In genomic region chr6:91877885-91878651, GRCm38 (mm10) we compare ENCODE assay signal across 7 mouse cellular contexts. TPM values are rescaled to one million over a fixed set of nuclear protein-coding genes. Genes with fewer than 3 reads are reported as not detected.
DNase-seq lines count a peak whose midpoint lies in the region; ATAC-seq lines count a peak whose summit lies in the region.

TSS of gene Ccdc174 (plus strand) at chr6:91878053.

- peaks cover 4% of the 10 kb centered on the region for H3K36me3 ChIP-seq in embryonic facial prominence, embryonic 11.5 days (replicated peaks; ENCODE audit: control insufficient read depth, insufficient read depth, low read depth, low read length)
- H3K36me3 ChIP-seq in limb, embryonic 10.5 days: peaks cover 26% of the 10 kb centered on the region
- peaks cover 20% of the 10 kb centered on the region for H3K36me3 ChIP-seq in midbrain, embryonic 13.5 days

- no peak within 1 kb of the TSS for H3K27ac ChIP-seq in embryonic facial prominence, embryonic 11.5 days (replicated peaks; ENCODE audit: low read depth, low read length)
- peak within 1 kb of the TSS; percentile 84 for H3K27ac ChIP-seq in limb, embryonic 10.5 days
- peak within 1 kb of the TSS; percentile 87 for H3K27ac ChIP-seq in midbrain, embryonic 13.5 days

- peak; percentile 94 for DNase-seq in adrenal gland, postnatal 14 days
- peak; percentile 99 for DNase-seq in embryonic facial prominence, embryonic 11.5 days (ENCODE audit: low spot score)
- DNase-seq in kidney, adult 11 months: peak; percentile 94
- peak; percentile 95 for DNase-seq in limb, embryonic 10.5 days (ENCODE audit: low spot score)
- peak; percentile 85 for DNase-seq in spleen, adult 12 weeks (ENCODE audit: low spot score)

- peak; percentile 92 for ATAC-seq in embryonic facial prominence, embryonic 11.5 days (replicated peaks; ENCODE audit: insufficient number of reproducible peaks, low FRiP score, low TSS enrichment, low read depth)
- peak; percentile 99 for ATAC-seq in granulocyte monocyte progenitor cell, adult 5-6 weeks (replicated peaks; ENCODE audit: poor library complexity, severe bottlenecking)
- ATAC-seq in midbrain, embryonic 13.5 days: peak; percentile 94

- H3K4me2 ChIP-seq in embryonic facial prominence, embryonic 11.5 days (ENCODE audit: low read depth, low read length): peak within 1 kb of the TSS; percentile 63
- peak within 1 kb of the TSS; percentile 91 for H3K4me2 ChIP-seq in midbrain, embryonic 13.5 days (replicated peaks)

- peak within 1 kb of the TSS; percentile 72 for H3K4me3 ChIP-seq in embryonic facial prominence, embryonic 11.5 days (ENCODE audit: low read depth, low read length)
- H3K4me3 ChIP-seq in limb, embryonic 10.5 days: peak within 1 kb of the TSS; percentile 75
- peak within 1 kb of the TSS; percentile 91 for H3K4me3 ChIP-seq in midbrain, embryonic 13.5 days (replicated peaks)

- WGBS in embryonic facial prominence, embryonic 11.5 days: under 1% methylated on average over 47 of the region's 47 CpGs
- WGBS in limb, embryonic 10.5 days: under 1% methylated on average over 47 of the region's 47 CpGs
- under 1% methylated on average over 47 of the region's 47 CpGs for WGBS in midbrain, embryonic 13.5 days

- H3K27me3 ChIP-seq in embryonic facial prominence, embryonic 11.5 days (ENCODE audit: control insufficient read depth, insufficient read depth, low read length): no peaks in the 10 kb centered on the region
- H3K27me3 ChIP-seq in limb, embryonic 10.5 days (ENCODE audit: low read depth, poor library complexity, severe bottlenecking): no peaks in the 10 kb centered on the region
- H3K27me3 ChIP-seq in midbrain, embryonic 13.5 days: peaks cover 7% of the 10 kb centered on the region; the same call in 1 of the 2 replicates

- H3K4me1 ChIP-seq in embryonic facial prominence, embryonic 11.5 days (ENCODE audit: control insufficient read depth, insufficient read depth, low read length): no peaks in the 10 kb centered on the region
- peaks cover 10% of the 10 kb centered on the region for H3K4me1 ChIP-seq in limb, embryonic 10.5 days
- peaks cover 21% of the 10 kb centered on the region for H3K4me1 ChIP-seq in midbrain, embryonic 13.5 days (replicated peaks)

- peak within 1 kb of the TSS; percentile 86 for H3K9ac ChIP-seq in embryonic facial prominence, embryonic 11.5 days (replicated peaks; ENCODE audit: low read length)
- peak within 1 kb of the TSS; percentile 96 for H3K9ac ChIP-seq in midbrain, embryonic 13.5 days (replicated peaks)

- H3K9me3 ChIP-seq in embryonic facial prominence, embryonic 11.5 days (replicated peaks; ENCODE audit: control insufficient read depth, low read length): no peaks in the 10 kb centered on the region
- H3K9me3 ChIP-seq in limb, embryonic 10.5 days (replicated peaks): no peaks in the 10 kb centered on the region
- H3K9me3 ChIP-seq in midbrain, embryonic 13.5 days: no peaks in the 10 kb centered on the region

RNA-seq across cellular contexts. Expression of gene Ccdc174, which starts in this region (rescaled TPM):
- 29.1 and 34.7 TPM in 2 replicates for total RNA-seq in adrenal gland, postnatal 14 days (2021)
- 49.0 and 52.1 TPM in 2 replicates for polyA plus RNA-seq in embryonic facial prominence, embryonic 11.5 days (2014; fragmentation: Nextera tagmentation; extraction: Ambion mirVana)
- 22.0 and 23.7 TPM in 2 replicates for total RNA-seq in granulocyte monocyte progenitor cell, adult 5-6 weeks (2014; fragmentation: Nextera tagmentation)
- 41.2 and 63.5 TPM in 2 replicates for total RNA-seq in granulocyte monocyte progenitor cell, adult 5-6 weeks (2017)
- polyA plus RNA-seq in limb, embryonic 10.5 days (2016; fragmentation: Nextera tagmentation; extraction: Ambion mirVana): 27.2 and 30.6 TPM in 2 replicates
- 47.5 and 61.8 TPM in 2 replicates for polyA plus RNA-seq in midbrain, embryonic 13.5 days (2015; fragmentation: Nextera tagmentation; extraction: Ambion mirVana)
